Mouse (Mus musculus): ENCODE measurements at regions not wholly inside any gene's neighbourhood (a gene's known extent, or its start where the extent isn't known, plus 50 kb on each side); places are given as distances from the start of the nearest gene placed in this dataset.

DNA sequence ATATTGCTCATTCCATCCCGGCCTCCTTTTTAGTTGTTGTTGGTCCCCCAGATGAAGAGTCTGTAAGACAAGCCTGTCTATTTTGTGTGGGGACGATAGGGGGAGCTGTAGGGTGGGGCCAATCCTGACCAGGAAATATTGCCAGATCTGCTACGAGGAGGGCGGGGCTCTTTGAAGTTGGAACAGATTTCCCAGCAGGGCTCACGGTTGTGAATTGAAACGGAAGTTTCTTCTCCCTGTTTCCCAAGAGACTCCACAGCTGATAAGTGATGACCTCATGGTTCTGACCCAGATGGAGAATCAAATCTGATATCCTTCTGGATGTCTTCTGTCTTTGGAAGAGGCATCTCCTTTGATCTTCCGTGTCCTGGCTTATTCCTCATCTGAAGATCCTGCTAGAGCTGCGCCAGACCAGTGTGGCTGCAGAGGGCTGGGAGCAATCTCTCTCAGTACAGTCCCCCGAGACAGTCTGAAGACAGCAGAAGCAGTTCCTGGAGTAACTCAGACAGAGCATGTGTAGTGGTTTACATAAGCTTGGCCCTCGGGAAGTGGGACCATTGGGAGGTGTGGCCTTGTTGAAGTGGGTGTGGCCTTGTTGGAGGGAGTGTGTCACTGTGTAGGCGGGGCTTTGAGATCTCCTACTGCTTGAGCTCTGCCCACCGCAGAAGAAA, 61.9 kb upstream of the Ctbp2 start:
- TF ChIP-seq CTCF (IDR thresholded peaks at IDR 0.05) (peak; percentile 76), EP300 (IDR thresholded peaks at IDR 0.05) (peak; percentile 79)
